Comparison of ENCODE assay signal across 15 mouse cellular contexts in the genomic region with DNA sequence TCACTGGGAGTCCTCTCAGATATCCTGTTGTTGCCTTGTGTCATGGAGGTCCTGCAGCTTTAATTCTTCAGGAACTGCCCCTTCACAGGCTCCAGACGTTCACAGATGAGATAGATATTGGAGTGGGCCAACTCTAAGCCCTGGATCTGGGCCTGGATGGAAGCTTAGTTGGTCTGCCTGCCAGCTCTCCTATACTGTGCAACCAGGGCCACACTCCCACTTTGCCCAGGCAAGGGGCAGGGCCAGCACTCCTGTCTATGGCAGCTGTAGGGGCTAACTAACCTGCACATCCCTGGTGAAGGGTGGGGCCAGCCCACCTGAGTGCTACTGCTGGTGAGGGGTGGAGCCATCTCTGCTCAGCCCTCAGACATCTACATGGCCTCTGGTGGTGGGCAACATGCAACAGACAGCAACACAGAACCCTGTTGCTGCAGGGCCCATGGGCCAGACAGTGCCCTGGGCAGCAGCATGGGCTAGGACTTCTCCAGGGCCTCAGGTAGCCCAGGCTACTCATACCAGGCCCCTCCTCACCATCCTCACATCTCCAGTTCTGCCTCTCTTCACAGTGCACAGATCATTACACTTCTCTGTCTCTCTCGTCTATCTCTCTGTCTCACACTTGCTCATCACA.
A peak's percentile ranks its signal among the peaks of the same experiment; 100 is the strongest.
DNase-seq lines count a peak whose midpoint lies in the region; ATAC-seq lines count a peak whose summit lies in the region.
"Had no signal": no experiment of that assay in that cellular context is flagged by ENCODE, and none has a peak within 500 bp of the region (broad histone marks: within the 10 kb centered on the region; RNA-seq: fewer than 3 reads in every experiment).

No protein-coding gene starts in this region.

- peaks cover 19% of the 10 kb centered on the region; the same call in 1 of the 2 replicates for H3K27me3 ChIP-seq in forebrain, embryonic 12.5 days
- H3K27me3 ChIP-seq in forebrain, embryonic 11.5 days (ENCODE audit: control insufficient read depth, insufficient read depth, low read length) = peaks cover 3% of the 10 kb centered on the region; the same call in 1 of the 2 replicates
- H3K27me3 ChIP-seq in hindbrain, embryonic 14.5 days (ENCODE audit: control insufficient read depth, insufficient read depth, low read length) = no peaks in the 10 kb centered on the region
- H3K27me3 ChIP-seq in hindbrain, embryonic 10.5 days (ENCODE audit: insufficient read depth, poor library complexity, severe bottlenecking) = no peaks in the 10 kb centered on the region
- H3K27me3 ChIP-seq in megakaryocyte, embryonic 14.5 days (replicated peaks) = no peaks in the 10 kb centered on the region
- H3K27me3 ChIP-seq in liver, embryonic 15.5 days = no peaks in the 10 kb centered on the region
- H3K27me3 ChIP-seq: lung, embryonic 15.5 days had no signal

- H3K27ac ChIP-seq in forebrain, embryonic 12.5 days = no peak overlapping the region
- H3K27ac ChIP-seq in forebrain, embryonic 11.5 days (ENCODE audit: low read depth, low read length) = no peak overlapping the region
- H3K27ac ChIP-seq in hindbrain, embryonic 14.5 days = no peak overlapping the region
- H3K27ac ChIP-seq in hindbrain, embryonic 10.5 days = no peak overlapping the region
- H3K27ac ChIP-seq in liver, embryonic 15.5 days (replicated peaks) = no peak overlapping the region
- H3K27ac ChIP-seq: lung, embryonic 15.5 days had no signal

- H3K9ac ChIP-seq in forebrain, embryonic 12.5 days = no peak overlapping the region
- no peak overlapping the region for H3K9ac ChIP-seq in forebrain, embryonic 11.5 days (ENCODE audit: low read length)
- no peak overlapping the region for H3K9ac ChIP-seq in hindbrain, embryonic 14.5 days
- no peak overlapping the region for H3K9ac ChIP-seq in liver, embryonic 15.5 days
- H3K9ac ChIP-seq: lung, embryonic 15.5 days had no signal

- no peak for DNase-seq in forebrain, embryonic 11.5 days (ENCODE audit: low spot score)
- no peak for DNase-seq in hindbrain, embryonic 14.5 days (ENCODE audit: low spot score)
- no peak for DNase-seq in hindbrain, embryonic 10.5 days (ENCODE audit: low spot score)
- DNase-seq in kidney, postnatal 25 days = no peak
- DNase-seq: adrenal gland, postnatal 25 days; cerebellum, adult 8-10 months; heart, postnatal 14 days; thymus, postnatal 4 days had no signal

- no peaks in the 10 kb centered on the region for H3K9me3 ChIP-seq in forebrain, embryonic 12.5 days
- no peaks in the 10 kb centered on the region for H3K9me3 ChIP-seq in forebrain, embryonic 11.5 days (ENCODE audit: control insufficient read depth, low read length)
- H3K9me3 ChIP-seq in hindbrain, embryonic 14.5 days (ENCODE audit: control insufficient read depth, low read length) = 0 out of 2 replicates have a peak, but pooled peaks cover 3% of the 10 kb centered on the region
- no peaks in the 10 kb centered on the region for H3K9me3 ChIP-seq in hindbrain, embryonic 10.5 days
- H3K9me3 ChIP-seq in megakaryocyte, embryonic 14.5 days = peaks cover 26% of the 10 kb centered on the region
- no peaks in the 10 kb centered on the region for H3K9me3 ChIP-seq in liver, embryonic 15.5 days (replicated peaks)
- H3K9me3 ChIP-seq: lung, embryonic 15.5 days had no signal

- no peaks in the 10 kb centered on the region; the same call in 1 of the 2 replicates for H3K36me3 ChIP-seq in forebrain, embryonic 12.5 days (replicated peaks)
- H3K36me3 ChIP-seq in forebrain, embryonic 11.5 days (ENCODE audit: control insufficient read depth, insufficient read depth, low read length) = no peaks in the 10 kb centered on the region
- no peaks in the 10 kb centered on the region for H3K36me3 ChIP-seq in hindbrain, embryonic 14.5 days (replicated peaks; ENCODE audit: control insufficient read depth, insufficient read depth)
- no peaks in the 10 kb centered on the region for H3K36me3 ChIP-seq in hindbrain, embryonic 10.5 days
- H3K36me3 ChIP-seq in megakaryocyte, embryonic 14.5 days (replicated peaks; ENCODE audit: low read length) = peaks cover 7% of the 10 kb centered on the region
- no peaks in the 10 kb centered on the region for H3K36me3 ChIP-seq in liver, embryonic 15.5 days (replicated peaks)
- H3K36me3 ChIP-seq: lung, embryonic 15.5 days had no signal

- ATAC-seq in forebrain, embryonic 12.5 days (ENCODE audit: low FRiP score) = peak; percentile 40
- ATAC-seq in forebrain, embryonic 11.5 days (replicated peaks; ENCODE audit: low FRiP score) = no peak
- peak; percentile 25; the same call in 1 of the 2 replicates for ATAC-seq in hindbrain, embryonic 14.5 days (ENCODE audit: low FRiP score)
- ATAC-seq in megakaryocyte, adult 5-6 weeks (ENCODE audit: poor library complexity, severe bottlenecking) = no peak
- ATAC-seq in liver, embryonic 15.5 days (ENCODE audit: insufficient read depth) = 0 out of 2 replicates have a peak, but pooled peaks have one; percentile 18
- ATAC-seq: intestine, postnatal 0 days had no signal

- WGBS in forebrain, embryonic 12.5 days = 83% methylated on average over 2 of the region's 2 CpGs
- WGBS in forebrain, embryonic 11.5 days = 64% methylated on average over 2 of the region's 2 CpGs
- 85% methylated on average over 2 of the region's 2 CpGs for WGBS in hindbrain, embryonic 14.5 days
- 77% methylated on average over 2 of the region's 2 CpGs for WGBS in hindbrain, embryonic 10.5 days
- 29% methylated on average over 2 of the region's 2 CpGs for WGBS in liver, embryonic 15.5 days (ENCODE audit: insufficient replicate concordance)

- H3K4me2 ChIP-seq in forebrain, embryonic 12.5 days = no peak overlapping the region
- H3K4me2 ChIP-seq in forebrain, embryonic 11.5 days (ENCODE audit: low read depth, low read length, severe bottlenecking) = no peak overlapping the region
- no peak overlapping the region for H3K4me2 ChIP-seq in hindbrain, embryonic 14.5 days (replicated peaks)
- H3K4me2 ChIP-seq in liver, embryonic 15.5 days = no peak overlapping the region
- H3K4me2 ChIP-seq: lung, embryonic 15.5 days had no signal

- H3K4me3 ChIP-seq in forebrain, embryonic 12.5 days (replicated peaks) = no peak overlapping the region
- H3K4me3 ChIP-seq in forebrain, embryonic 11.5 days (ENCODE audit: low read depth, low read length) = no peak overlapping the region
- no peak overlapping the region for H3K4me3 ChIP-seq in hindbrain, embryonic 14.5 days (replicated peaks; ENCODE audit: low read length)
- no peak overlapping the region for H3K4me3 ChIP-seq in hindbrain, embryonic 10.5 days
- peak overlapping the region; percentile 26 for H3K4me3 ChIP-seq in megakaryocyte, embryonic 14.5 days (replicated peaks)
- no peak overlapping the region for H3K4me3 ChIP-seq in liver, embryonic 15.5 days (replicated peaks)
- H3K4me3 ChIP-seq: erythroblast, embryonic 14.5 days; lung, embryonic 15.5 days had no signal

- H3K4me1 ChIP-seq in forebrain, embryonic 12.5 days = peaks cover 10% of the 10 kb centered on the region; the same call in 1 of the 2 replicates
- H3K4me1 ChIP-seq in forebrain, embryonic 11.5 days (replicated peaks; ENCODE audit: control insufficient read depth, insufficient read depth, low read length) = no peaks in the 10 kb centered on the region
- no peaks in the 10 kb centered on the region for H3K4me1 ChIP-seq in hindbrain, embryonic 14.5 days (replicated peaks; ENCODE audit: control insufficient read depth, insufficient read depth, low read length)
- 0 out of 2 replicates have a peak, but pooled peaks cover 2% of the 10 kb centered on the region for H3K4me1 ChIP-seq in hindbrain, embryonic 10.5 days (replicated peaks)
- H3K4me1 ChIP-seq in megakaryocyte, embryonic 14.5 days = peaks cover 4% of the 10 kb centered on the region; the same call in 1 of the 2 replicates
- no peaks in the 10 kb centered on the region for H3K4me1 ChIP-seq in liver, embryonic 15.5 days (replicated peaks)
- H3K4me1 ChIP-seq: lung, embryonic 15.5 days had no signal

Comparison
In these comparisons a context has a peak if more than half of its experiments do, and no peak if none do; other contexts are left out.
1. ATAC-seq: peak in forebrain, embryonic 12.5 days (single experiment), hindbrain, embryonic 14.5 days (single experiment) and liver, embryonic 15.5 days (single experiment); none in forebrain, embryonic 11.5 days (single experiment) and megakaryocyte, adult 5-6 weeks (single experiment).